7 mouse cellular contexts compared by ENCODE assay signal in the genomic region with DNA sequence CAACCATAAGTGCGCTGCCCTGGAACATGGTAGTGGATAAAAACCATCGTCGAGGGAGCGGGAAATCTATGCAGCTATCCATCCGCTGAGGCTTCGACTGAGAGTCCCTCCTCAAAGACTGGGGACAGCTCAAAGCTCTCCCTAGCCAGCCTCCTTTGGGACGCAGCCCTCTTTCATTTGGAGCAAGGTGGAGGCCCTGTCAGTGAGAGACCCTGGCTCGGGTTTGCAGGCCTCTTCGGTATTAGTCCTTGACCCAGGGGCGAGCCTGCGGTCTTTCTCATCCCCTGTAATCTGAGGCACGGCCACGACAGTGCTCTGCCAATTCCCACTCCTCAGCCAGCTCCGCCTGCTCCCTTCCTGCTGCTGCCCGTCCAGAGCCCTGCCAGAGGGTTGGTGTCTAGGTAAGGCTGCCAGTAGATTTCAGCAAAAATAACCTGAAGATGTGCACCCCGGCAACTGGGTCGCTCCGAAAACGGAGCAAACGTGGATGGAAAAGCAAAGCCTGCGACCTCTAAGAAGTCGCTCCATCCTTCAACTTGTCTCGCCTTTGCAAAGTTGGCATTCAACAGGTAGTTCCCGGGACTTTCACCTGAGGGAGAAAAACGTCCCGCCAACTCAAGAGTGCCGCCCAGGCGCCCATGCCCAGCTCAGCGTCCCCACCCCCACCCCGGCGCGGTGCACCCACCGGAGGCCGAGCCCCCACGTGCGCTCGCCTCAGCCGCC. TPM values are rescaled to one million over a fixed set of nuclear protein-coding genes. Genes with fewer than 3 reads are reported as not detected.
DNase-seq lines count a peak whose midpoint lies in the region; ATAC-seq and TF ChIP-seq lines count a peak whose summit lies in the region.

No protein-coding gene starts in this region.

- no peak for TF ChIP-seq POLR2A in small intestine, adult 2 months (IDR thresholded peaks at IDR 0.05; ENCODE audit: low read depth, low read length)

- peak overlapping the region; percentile 89 for H3K4me2 ChIP-seq in heart, embryonic 12.5 days
- peak overlapping the region; percentile 75 for H3K4me2 ChIP-seq in kidney, embryonic 16.5 days (replicated peaks; ENCODE audit: low read depth, low read length)

- DNase-seq in CD4-positive, CD25-positive, alpha-beta regulatory T cell, adult 2 months (ENCODE audit: low read depth, low spot score), result peak; percentile 62
- peak; percentile 18 for DNase-seq in G1E (ENCODE audit: low spot score)
- peak; percentile 64 for DNase-seq in embryo, embryonic 10.5 days (ENCODE audit: low spot score)
- DNase-seq in lung, postnatal 4 days, result peak; percentile 43 to 58

- under 1% methylated on average over 38 of the region's 38 CpGs for WGBS in heart, embryonic 12.5 days
- under 1% methylated on average over 36 of the region's 38 CpGs for WGBS in kidney, embryonic 16.5 days
- WGBS in small intestine, adult 2 months, result 4% methylated on average over 38 of the region's 38 CpGs

- no peak for ATAC-seq in G1E (ENCODE audit: extremely low read depth, insufficient number of reproducible peaks, low FRiP score, poor library complexity, severe bottlenecking)
- no peak for ATAC-seq in heart, embryonic 12.5 days (ENCODE audit: insufficient number of reproducible peaks, low FRiP score)
- 0 out of 2 replicates have a peak, but pooled peaks have one; percentile 33 for ATAC-seq in kidney, embryonic 16.5 days (ENCODE audit: low FRiP score, low TSS enrichment)

- peaks cover 9% of the 10 kb centered on the region for H3K27me3 ChIP-seq in G1E (ENCODE audit: insufficient read depth, low read length)
- peaks cover 4% of the 10 kb centered on the region for H3K27me3 ChIP-seq in heart, embryonic 12.5 days (replicated peaks)
- H3K27me3 ChIP-seq in kidney, embryonic 16.5 days (ENCODE audit: insufficient read depth, low read length), result no peaks in the 10 kb centered on the region
- H3K27me3 ChIP-seq in small intestine, adult 2 months (ENCODE audit: control insufficient read depth, insufficient read depth, low read length), result no peaks in the 10 kb centered on the region

- H3K4me3 ChIP-seq in G1E (ENCODE audit: low read depth, low read length), result peak overlapping the region; percentile 78
- peak overlapping the region; percentile 88 for H3K4me3 ChIP-seq in heart, embryonic 12.5 days
- H3K4me3 ChIP-seq in kidney, embryonic 16.5 days (ENCODE audit: low read length), result peak overlapping the region; percentile 74
- H3K4me3 ChIP-seq in small intestine, adult 2 months (ENCODE audit: low read depth, low read length), result peak overlapping the region; percentile 86

- peak overlapping the region; percentile 73; the same call in 1 of the 2 replicates for H3K27ac ChIP-seq in heart, embryonic 12.5 days (ENCODE audit: poor library complexity, severe bottlenecking)
- peak overlapping the region; percentile 89 for H3K27ac ChIP-seq in kidney, embryonic 16.5 days (ENCODE audit: low read length)
- no peak overlapping the region for H3K27ac ChIP-seq in small intestine, adult 2 months (ENCODE audit: insufficient read depth, low read depth, low read length)

- H3K9me3 ChIP-seq in G1E (replicated peaks), result no peaks in the 10 kb centered on the region
- no peaks in the 10 kb centered on the region for H3K9me3 ChIP-seq in heart, embryonic 12.5 days (replicated peaks)
- H3K9me3 ChIP-seq in kidney, embryonic 16.5 days (ENCODE audit: low read length), result no peaks in the 10 kb centered on the region

- no peak for TF ChIP-seq CTCF in G1E (IDR thresholded peaks at IDR 0.05; ENCODE audit: low read depth, low read length)
- no peak for TF ChIP-seq CTCF in small intestine, adult 2 months (IDR thresholded peaks at IDR 0.05; ENCODE audit: extremely low read depth, insufficient read length, insufficient replicate concordance, low read depth, low read length)

- peaks cover 5% of the 10 kb centered on the region for H3K36me3 ChIP-seq in G1E (replicated peaks)
- H3K36me3 ChIP-seq in heart, embryonic 12.5 days, result no peaks in the 10 kb centered on the region
- no peaks in the 10 kb centered on the region for H3K36me3 ChIP-seq in kidney, embryonic 16.5 days (ENCODE audit: insufficient read depth, low read length)
- no peaks in the 10 kb centered on the region for H3K36me3 ChIP-seq in small intestine, adult 2 months (ENCODE audit: control insufficient read depth, insufficient read depth, low read length)

- peaks cover 32% of the 10 kb centered on the region for H3K4me1 ChIP-seq in G1E (ENCODE audit: insufficient read depth, low read depth, low read length)
- peaks cover 25% of the 10 kb centered on the region for H3K4me1 ChIP-seq in heart, embryonic 12.5 days (replicated peaks)
- peaks cover 27% of the 10 kb centered on the region for H3K4me1 ChIP-seq in kidney, embryonic 16.5 days (ENCODE audit: insufficient read depth, low read length)
- H3K4me1 ChIP-seq in small intestine, adult 2 months (ENCODE audit: control insufficient read depth, insufficient read depth, insufficient read length, low read length), result no peaks in the 10 kb centered on the region; the same call in 1 of the 2 replicates

- peak overlapping the region; percentile 93 for H3K9ac ChIP-seq in heart, embryonic 12.5 days
- peak overlapping the region; percentile 87 for H3K9ac ChIP-seq in kidney, embryonic 16.5 days (replicated peaks; ENCODE audit: low read length)

RNA-seq across cellular contexts. Expression of gene Znrf3, which starts 1.0 kb away (rescaled TPM):
- total RNA-seq in G1E (2014; fragmentation: Nextera tagmentation), result 7.7 and 11.0 TPM in 2 replicates
- 2.1 TPM in 2 replicates for total RNA-seq in G1E (2017)
- 2.7 and 3.1 TPM in 2 replicates for polyA plus RNA-seq in G1E (2012)
- polyA plus RNA-seq in heart, embryonic 12.5 days (2016; fragmentation: Nextera tagmentation; extraction: Ambion mirVana), result 7.3 and 7.6 TPM in 2 replicates
- polyA plus RNA-seq in kidney, embryonic 16.5 days (2015; fragmentation: Nextera tagmentation; extraction: Ambion mirVana), result 16.5 and 18.8 TPM in 2 replicates
- polyA plus RNA-seq in small intestine, adult 2 months (2012; rRNA removed), result 2.7 and 4.1 TPM in 2 replicates
